Comparison of ENCODE assay signal across 15 mouse cellular contexts in the genomic region with DNA sequence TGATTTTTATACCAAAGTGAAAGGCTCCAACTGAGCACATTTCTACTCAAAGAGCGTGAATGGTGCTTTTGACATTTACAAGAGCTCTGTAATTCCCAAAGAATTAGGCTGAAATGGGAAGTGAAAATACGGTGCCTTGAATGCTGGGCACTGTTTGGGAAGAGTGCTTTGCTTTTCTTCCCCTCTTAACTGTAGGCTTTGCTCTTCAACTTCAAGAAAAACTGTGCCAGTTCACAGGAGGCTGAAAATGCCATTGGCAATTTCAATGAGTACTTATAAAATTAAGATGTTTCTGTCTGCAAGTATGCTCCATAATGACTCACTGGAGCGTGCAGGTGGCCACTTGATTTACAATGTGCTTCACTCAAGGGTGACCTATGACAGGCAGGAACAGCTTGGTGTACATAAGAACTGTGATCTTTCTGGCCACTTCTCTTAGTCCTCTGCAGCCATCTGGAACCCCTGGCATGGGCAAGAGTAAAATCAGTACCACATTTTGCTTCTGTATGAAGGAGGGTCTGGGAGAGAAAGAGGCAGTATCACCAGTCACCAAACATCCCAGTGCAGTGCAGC.
DNase-seq lines count a peak whose midpoint lies in the region; ATAC-seq lines count a peak whose summit lies in the region.
"Had no signal": no experiment of that assay in that cellular context is flagged by ENCODE, and none has a peak within 500 bp of the region (broad histone marks: within the 10 kb centered on the region; RNA-seq: fewer than 3 reads in every experiment).

No protein-coding gene starts in this region.

- H3K27ac ChIP-seq in forebrain, embryonic 11.5 days (ENCODE audit: low read depth, low read length) = no peak overlapping the region
- H3K27ac ChIP-seq in forebrain, embryonic 10.5 days = no peak overlapping the region
- H3K27ac ChIP-seq: embryonic facial prominence, embryonic 12.5 days; gastrocnemius, adult 2 months; hindbrain, embryonic 15.5 days; liver, embryonic 15.5 days had no signal

- H3K27me3 ChIP-seq in forebrain, embryonic 11.5 days (ENCODE audit: control insufficient read depth, insufficient read depth, low read length) = no peaks in the 10 kb centered on the region
- H3K27me3 ChIP-seq in forebrain, embryonic 10.5 days (ENCODE audit: poor library complexity, severe bottlenecking) = no peaks in the 10 kb centered on the region
- H3K27me3 ChIP-seq: embryonic facial prominence, embryonic 12.5 days; hindbrain, embryonic 15.5 days; liver, embryonic 15.5 days; megakaryocyte, embryonic 14.5 days had no signal

- H3K36me3 ChIP-seq in forebrain, embryonic 11.5 days (ENCODE audit: control insufficient read depth, insufficient read depth, low read length) = no peaks in the 10 kb centered on the region
- H3K36me3 ChIP-seq in forebrain, embryonic 10.5 days (replicated peaks) = no peaks in the 10 kb centered on the region
- H3K36me3 ChIP-seq: embryonic facial prominence, embryonic 12.5 days; hindbrain, embryonic 15.5 days; liver, embryonic 15.5 days had no signal

- H3K4me1 ChIP-seq in forebrain, embryonic 11.5 days (replicated peaks; ENCODE audit: control insufficient read depth, insufficient read depth, low read length) = no peaks in the 10 kb centered on the region
- H3K4me1 ChIP-seq in forebrain, embryonic 10.5 days = peaks cover 8% of the 10 kb centered on the region
- H3K4me1 ChIP-seq: embryonic facial prominence, embryonic 12.5 days; hindbrain, embryonic 15.5 days; liver, embryonic 15.5 days; megakaryocyte, embryonic 14.5 days had no signal

- intact Hi-C loops in left cerebral cortex, postnatal 4 days (cut with DNase I) = no loop called here
- intact Hi-C loops in left cerebral cortex, postnatal 25 days (cut with DNase I) = no loop called here

- H3K4me2 ChIP-seq in forebrain, embryonic 11.5 days (ENCODE audit: low read depth, low read length, severe bottlenecking) = no peak overlapping the region
- H3K4me2 ChIP-seq: embryonic facial prominence, embryonic 12.5 days; hindbrain, embryonic 15.5 days; liver, embryonic 15.5 days had no signal

- H3K4me3 ChIP-seq in forebrain, embryonic 11.5 days (ENCODE audit: low read depth, low read length) = no peak overlapping the region
- H3K4me3 ChIP-seq in forebrain, embryonic 10.5 days = no peak overlapping the region
- H3K4me3 ChIP-seq: embryonic facial prominence, embryonic 12.5 days; gastrocnemius, adult 2 months; hindbrain, embryonic 15.5 days; liver, embryonic 15.5 days; megakaryocyte, embryonic 14.5 days had no signal

- 53% methylated on average over 3 of the region's 3 CpGs for WGBS in forebrain, embryonic 11.5 days
- 69% methylated on average over 3 of the region's 3 CpGs for WGBS in forebrain, embryonic 10.5 days

- H3K9ac ChIP-seq in forebrain, embryonic 11.5 days (ENCODE audit: low read length) = no peak overlapping the region
- H3K9ac ChIP-seq: embryonic facial prominence, embryonic 12.5 days; hindbrain, embryonic 15.5 days; liver, embryonic 15.5 days had no signal

- peak; percentile 55 for ATAC-seq in forebrain, embryonic 11.5 days (replicated peaks; ENCODE audit: low FRiP score)

- no peak for DNase-seq in forebrain, embryonic 11.5 days (ENCODE audit: low spot score)
- no peak for DNase-seq in forebrain, embryonic 10.5 days (ENCODE audit: extremely low spot score, low spot score)
- peak; percentile 13 for DNase-seq in left cerebral cortex, postnatal 4 days
- no peak for DNase-seq in left cerebral cortex, postnatal 25 days (ENCODE audit: low spot score in 2 of 2)
- DNase-seq in Muller cell, postnatal 12 days (ENCODE audit: inconsistent ontology term) = peak; percentile 7
- DNase-seq in embryo, embryonic 11.5 days (ENCODE audit: low read depth, low spot score) = peak; percentile 1
- DNase-seq in thymus, postnatal 4 days = no peak
- no peak for DNase-seq in B cell, adult 2 months
- DNase-seq: cerebellum, adult 2 months; gastrocnemius, adult 2 months; kidney, adult 2 months had no signal

- H3K9me3 ChIP-seq in forebrain, embryonic 11.5 days (ENCODE audit: control insufficient read depth, low read length) = no peaks in the 10 kb centered on the region
- no peaks in the 10 kb centered on the region for H3K9me3 ChIP-seq in forebrain, embryonic 10.5 days
- H3K9me3 ChIP-seq: embryonic facial prominence, embryonic 12.5 days; hindbrain, embryonic 15.5 days; liver, embryonic 15.5 days; megakaryocyte, embryonic 14.5 days had no signal

Comparison
In these comparisons a context has a peak if more than half of its experiments do, and no peak if none do; other contexts are left out.
1. DNase-seq: peak in left cerebral cortex, postnatal 4 days (single experiment), Muller cell, postnatal 12 days (single experiment) and embryo, embryonic 11.5 days (single experiment); none in forebrain, embryonic 11.5 days (single experiment), forebrain, embryonic 10.5 days (single experiment), left cerebral cortex, postnatal 25 days (0 of 2), thymus, postnatal 4 days (single experiment) and B cell, adult 2 months (0 of 2).